In genomic region chr5:90758020-90758605, GRCm38 (mm10) we compare ENCODE assay signal across 12 mouse cellular contexts. TPM values are rescaled to one million over a fixed set of nuclear protein-coding genes. Genes with fewer than 3 reads are reported as not detected.
DNase-seq lines count a peak whose midpoint lies in the region; ATAC-seq and TF ChIP-seq lines count a peak whose summit lies in the region.
"Had no signal": no experiment of that assay in that cellular context is flagged by ENCODE, and none has a peak within 500 bp of the region (broad histone marks: within the 10 kb centered on the region; RNA-seq: fewer than 3 reads in every experiment).

No protein-coding gene starts in this region.

- H3K9me3 ChIP-seq in heart, embryonic 12.5 days (replicated peaks) = no peaks in the 10 kb centered on the region
- no peaks in the 10 kb centered on the region for H3K9me3 ChIP-seq in kidney, postnatal 0 days (replicated peaks; ENCODE audit: low read length)
- H3K9me3 ChIP-seq in forebrain, embryonic 13.5 days (replicated peaks) = no peaks in the 10 kb centered on the region
- H3K9me3 ChIP-seq: embryonic facial prominence, embryonic 12.5 days; heart, embryonic 15.5 days had no signal

- ATAC-seq in heart, embryonic 12.5 days (ENCODE audit: insufficient number of reproducible peaks, low FRiP score) = no peak
- peak; percentile 49; the same call in 1 of the 2 replicates for ATAC-seq in kidney, postnatal 0 days (replicated peaks; ENCODE audit: low FRiP score, low read depth)
- ATAC-seq in erythroid progenitor cell, adult 5-6 weeks (replicated peaks; ENCODE audit: low FRiP score, poor library complexity, severe bottlenecking) = no peak
- ATAC-seq in forebrain, embryonic 13.5 days = no peak

- peaks cover 18% of the 10 kb centered on the region; the same call in 1 of the 2 replicates for H3K27me3 ChIP-seq in heart, embryonic 12.5 days (replicated peaks)
- H3K27me3 ChIP-seq in kidney, postnatal 0 days (ENCODE audit: insufficient read depth, low read length) = peaks cover 6% of the 10 kb centered on the region
- H3K27me3 ChIP-seq in forebrain, embryonic 13.5 days = peaks cover 28% of the 10 kb centered on the region

- H3K36me3 ChIP-seq in heart, embryonic 12.5 days = no peaks in the 10 kb centered on the region
- no peaks in the 10 kb centered on the region for H3K36me3 ChIP-seq in kidney, postnatal 0 days (ENCODE audit: insufficient read depth, low read length)
- no peaks in the 10 kb centered on the region for H3K36me3 ChIP-seq in forebrain, embryonic 13.5 days (ENCODE audit: poor library complexity, severe bottlenecking)
- H3K36me3 ChIP-seq: embryonic facial prominence, embryonic 12.5 days; heart, embryonic 15.5 days had no signal

- no peak for TF ChIP-seq CTCF in kidney, postnatal 0 days (IDR thresholded peaks at IDR 0.05; ENCODE audit: low read depth)

- H3K4me2 ChIP-seq in heart, embryonic 12.5 days = no peak overlapping the region
- H3K4me2 ChIP-seq in kidney, postnatal 0 days (ENCODE audit: low read length) = no peak overlapping the region
- H3K4me2 ChIP-seq in forebrain, embryonic 13.5 days = no peak overlapping the region

- H3K4me1 ChIP-seq in heart, embryonic 12.5 days (replicated peaks) = peaks cover 13% of the 10 kb centered on the region
- H3K4me1 ChIP-seq in kidney, postnatal 0 days (replicated peaks; ENCODE audit: insufficient read depth, low read length) = peaks cover 12% of the 10 kb centered on the region; the same call in 1 of the 2 replicates
- peaks cover 22% of the 10 kb centered on the region for H3K4me1 ChIP-seq in forebrain, embryonic 13.5 days

- no peak overlapping the region for H3K4me3 ChIP-seq in heart, embryonic 12.5 days
- H3K4me3 ChIP-seq in kidney, postnatal 0 days (replicated peaks; ENCODE audit: low read depth, low read length) = no peak overlapping the region
- H3K4me3 ChIP-seq in forebrain, embryonic 13.5 days = no peak overlapping the region

- WGBS in heart, embryonic 12.5 days = 30% methylated on average over 5 of the region's 5 CpGs
- 50% methylated on average over 5 of the region's 5 CpGs for WGBS in kidney, postnatal 0 days
- WGBS in forebrain, embryonic 13.5 days = 27% methylated on average over 5 of the region's 5 CpGs

- peak; percentile 54 to 66 for DNase-seq in heart, adult 9 months (ENCODE audit: low spot score in 2 of 2)
- peak; percentile 14 for DNase-seq in testis, postnatal 14 days (ENCODE audit: low spot score)
- DNase-seq in testis, postnatal 10 days (ENCODE audit: low spot score) = no peak
- DNase-seq in kidney, postnatal 0 days (ENCODE audit: low spot score) = peak; percentile 66
- no peak for DNase-seq in embryo, embryonic 10 days (ENCODE audit: low spot score)

- H3K27ac ChIP-seq in heart, embryonic 12.5 days (ENCODE audit: poor library complexity, severe bottlenecking) = no peak overlapping the region
- H3K27ac ChIP-seq in kidney, postnatal 0 days = no peak overlapping the region
- H3K27ac ChIP-seq in forebrain, embryonic 13.5 days = no peak overlapping the region
- H3K27ac ChIP-seq: embryonic facial prominence, embryonic 12.5 days; heart, embryonic 15.5 days had no signal

- no peak overlapping the region for H3K9ac ChIP-seq in heart, embryonic 12.5 days
- no peak overlapping the region for H3K9ac ChIP-seq in kidney, postnatal 0 days (ENCODE audit: low read depth, low read length)
- no peak overlapping the region for H3K9ac ChIP-seq in forebrain, embryonic 13.5 days
- H3K9ac ChIP-seq: heart, embryonic 15.5 days had no signal

RNA-seq across cellular contexts. Expression of gene Cxcl5, which starts 1.0 kb away (rescaled TPM):
- not detected in 2 replicates for polyA plus RNA-seq in heart, embryonic 12.5 days (2016; fragmentation: Nextera tagmentation; extraction: Ambion mirVana)
- 0.07 TPM in 1 of 2 replicates, not detected in the other for polyA plus RNA-seq in kidney, postnatal 0 days (2015; fragmentation: Nextera tagmentation; extraction: Ambion mirVana)
- not detected in 2 replicates for total RNA-seq in erythroid progenitor cell, adult 5-6 weeks (2015; ENCODE audit: low replicate concordance)
- total RNA-seq in erythroid progenitor cell, adult 5-6 weeks (2017; ENCODE audit: low replicate concordance) = not detected in 2 replicates
- 0.11 TPM in 1 of 2 replicates, not detected in the other for polyA plus RNA-seq in forebrain, embryonic 13.5 days (2015; fragmentation: Nextera tagmentation; extraction: Ambion mirVana)
- polyA plus RNA-seq: heart, embryonic 15.5 days; testis, adult 2 months had no signal

RNA-seq across cellular contexts. Expression of gene Ppbp, which starts 10.2 kb away (rescaled TPM):
- 13.4 and 20.7 TPM in 2 replicates for polyA plus RNA-seq in heart, embryonic 12.5 days (2016; fragmentation: Nextera tagmentation; extraction: Ambion mirVana)
- 1.3 and 1.4 TPM in 2 replicates for polyA plus RNA-seq in kidney, postnatal 0 days (2015; fragmentation: Nextera tagmentation; extraction: Ambion mirVana)
- 2.5 and 4.7 TPM in 2 replicates for total RNA-seq in erythroid progenitor cell, adult 5-6 weeks (2015; ENCODE audit: low replicate concordance)
- 0.64 and 7.8 TPM in 2 replicates for total RNA-seq in erythroid progenitor cell, adult 5-6 weeks (2017; ENCODE audit: low replicate concordance)
- 3.0 and 3.3 TPM in 2 replicates for polyA plus RNA-seq in forebrain, embryonic 13.5 days (2015; fragmentation: Nextera tagmentation; extraction: Ambion mirVana)

RNA-seq across cellular contexts. Expression of gene Pf4, which starts 14.1 kb away (rescaled TPM):
- polyA plus RNA-seq in heart, embryonic 12.5 days (2016; fragmentation: Nextera tagmentation; extraction: Ambion mirVana) = 75.1 and 90.7 TPM in 2 replicates
- 69.2 and 71.7 TPM in 2 replicates for polyA plus RNA-seq in kidney, postnatal 0 days (2015; fragmentation: Nextera tagmentation; extraction: Ambion mirVana)
- 12.6 and 63.4 TPM in 2 replicates for total RNA-seq in erythroid progenitor cell, adult 5-6 weeks (2015; ENCODE audit: low replicate concordance)
- total RNA-seq in erythroid progenitor cell, adult 5-6 weeks (2017; ENCODE audit: low replicate concordance) = 3.0 and 5.3 TPM in 2 replicates
- 22.8 and 27.8 TPM in 2 replicates for polyA plus RNA-seq in forebrain, embryonic 13.5 days (2015; fragmentation: Nextera tagmentation; extraction: Ambion mirVana)

RNA-seq across cellular contexts. Expression of gene Cxcl3, which starts 27.8 kb away (rescaled TPM):
- polyA plus RNA-seq in heart, embryonic 12.5 days (2016; fragmentation: Nextera tagmentation; extraction: Ambion mirVana) = not detected in 2 replicates
- polyA plus RNA-seq in kidney, postnatal 0 days (2015; fragmentation: Nextera tagmentation; extraction: Ambion mirVana) = 0.12 TPM in 1 of 2 replicates, not detected in the other
- total RNA-seq in erythroid progenitor cell, adult 5-6 weeks (2015; ENCODE audit: low replicate concordance) = not detected in 2 replicates
- not detected in 2 replicates for total RNA-seq in erythroid progenitor cell, adult 5-6 weeks (2017; ENCODE audit: low replicate concordance)
- not detected in 2 replicates for polyA plus RNA-seq in forebrain, embryonic 13.5 days (2015; fragmentation: Nextera tagmentation; extraction: Ambion mirVana)
- total RNA-seq: left cerebral cortex, adult 8-10 months had no signal
- polyA plus RNA-seq: heart, embryonic 15.5 days; testis, adult 2 months had no signal

RNA-seq across cellular contexts. Expression of gene Cxcl15, which starts 36.2 kb away (rescaled TPM):
- polyA plus RNA-seq in heart, embryonic 12.5 days (2016; fragmentation: Nextera tagmentation; extraction: Ambion mirVana) = not detected in 2 replicates
- 0.07 TPM in 1 of 2 replicates, not detected in the other for polyA plus RNA-seq in kidney, postnatal 0 days (2015; fragmentation: Nextera tagmentation; extraction: Ambion mirVana)
- not detected in 2 replicates for total RNA-seq in erythroid progenitor cell, adult 5-6 weeks (2015; ENCODE audit: low replicate concordance)
- total RNA-seq in erythroid progenitor cell, adult 5-6 weeks (2017; ENCODE audit: low replicate concordance) = not detected in 2 replicates
- not detected in 2 replicates for polyA plus RNA-seq in forebrain, embryonic 13.5 days (2015; fragmentation: Nextera tagmentation; extraction: Ambion mirVana)
- total RNA-seq: left cerebral cortex, adult 8-10 months had no signal
- polyA plus RNA-seq: testis, adult 2 months had no signal

Comparison
In these comparisons a context has a peak if more than half of its experiments do, and no peak if none do; other contexts are left out.
1. DNase-seq: peak in heart, adult 9 months (2 of 2), testis, postnatal 14 days (single experiment) and kidney, postnatal 0 days (single experiment); none in testis, postnatal 10 days (single experiment) and embryo, embryonic 10 days (single experiment).